Mouse (Mus musculus) testis, postnatal 14 days (tissue): ENCODE results near the gene Uqcc2.

ENCODE experiments used
- DNase-seq: peaks from one replicate; pipeline ENCODE4 v3.0.0; 2021; ENCODE audit warnings: low spot score

Uqcc2 gene

DNA sequence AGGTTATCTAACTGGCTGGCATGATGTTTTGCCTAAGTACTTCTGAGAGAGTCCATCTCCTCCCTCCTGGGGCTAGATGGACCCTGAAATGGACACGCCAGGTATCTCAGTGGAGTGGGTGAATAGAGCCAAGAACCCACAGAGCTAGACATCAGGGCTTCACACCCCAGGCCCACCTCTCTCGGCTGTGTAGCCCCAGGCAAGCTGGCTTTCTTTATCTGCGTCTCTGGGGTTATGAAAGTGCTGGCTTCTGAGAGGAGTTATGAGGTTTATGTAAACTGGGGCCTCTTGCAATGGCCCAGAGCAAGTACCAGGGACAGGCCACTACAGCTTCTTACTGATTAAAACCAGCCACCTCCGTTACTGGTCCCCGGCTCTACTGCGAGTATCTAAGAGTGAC, 21.2 kb upstream of the Uqcc2 start:
- no peak for DNase-seq

DNA sequence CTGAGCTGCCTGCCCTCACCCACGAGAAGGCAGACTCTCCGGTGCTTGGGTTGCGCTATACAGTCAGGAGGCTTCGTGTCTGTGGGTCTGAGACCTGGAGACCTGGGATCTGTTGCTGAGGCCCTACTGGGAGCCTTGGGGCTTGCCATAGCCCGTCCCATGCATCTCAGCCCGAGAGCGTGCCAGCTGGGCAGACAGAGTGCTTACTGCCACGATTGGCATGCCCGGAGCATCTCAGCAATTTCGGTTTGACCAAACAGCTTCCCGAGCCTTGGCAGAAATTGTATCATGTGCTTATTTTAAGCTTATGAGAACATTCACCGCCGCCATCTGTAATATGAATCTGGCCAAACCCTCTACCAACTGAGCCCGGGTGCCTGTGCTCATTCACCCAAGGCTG, 20.5 kb upstream of the Uqcc2 start:
- DNase-seq, result no peak

- no peak for DNase-seq
These were observed 20.1 kb upstream of the Uqcc2 start for GRCm38 (mm10) chr17:27153773-27154193.

DNA sequence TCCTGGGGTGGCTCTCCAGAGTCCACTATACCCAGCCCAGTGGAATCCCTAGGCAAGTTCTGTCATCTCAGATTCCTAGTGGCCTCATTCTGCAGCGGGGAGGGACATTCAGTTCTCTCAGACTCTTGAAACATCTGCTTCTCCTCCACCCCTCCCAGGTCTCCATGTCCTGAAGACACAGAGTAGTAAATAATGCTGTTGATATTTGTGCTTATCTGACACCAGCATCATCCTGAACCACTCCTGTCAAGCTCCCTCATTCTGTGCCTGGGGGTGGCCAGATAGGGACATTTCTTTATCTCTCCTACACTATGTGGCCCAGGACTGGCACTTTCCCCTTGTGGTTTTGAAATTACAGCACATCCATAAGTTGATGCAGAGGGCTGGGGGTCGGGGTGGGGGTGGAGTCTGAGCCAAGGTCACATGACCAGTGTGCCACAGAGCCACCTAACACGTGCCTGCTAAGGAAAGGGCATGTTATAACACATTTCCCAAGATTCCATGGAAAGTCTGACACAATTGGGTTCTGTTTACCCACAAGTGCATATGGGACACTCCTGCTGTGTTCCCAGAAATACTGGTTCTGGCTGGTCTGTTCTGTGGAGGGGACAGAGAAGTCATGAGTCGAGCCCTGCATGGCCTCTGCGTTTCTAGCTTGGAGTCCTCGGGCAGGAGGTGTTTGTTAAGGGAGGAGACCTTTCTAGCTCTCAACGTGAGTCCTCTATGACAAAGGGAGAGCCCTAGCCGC, 19.4 kb upstream of the Uqcc2 start:
- no peak for DNase-seq

- DNase-seq, result no peak
These were observed 17.7 kb upstream of the Uqcc2 start for GRCm38 (mm10) chr17:27151411-27151810.

- peak; percentile 50 for DNase-seq
These were observed 17.2 kb upstream of the Uqcc2 start for GRCm38 (mm10) chr17:27150871-27151270.

- DNase-seq, result no peak
These were observed 12.7 kb upstream of the Uqcc2 start for GRCm38 (mm10) chr17:27146323-27146923.

- no peak for DNase-seq
These were observed 10.4 kb upstream of the Uqcc2 start for GRCm38 (mm10) chr17:27144152-27144551.

- no peak for DNase-seq
These were observed 8.3 kb upstream of the Uqcc2 start for GRCm38 (mm10) chr17:27141971-27142450.

DNA sequence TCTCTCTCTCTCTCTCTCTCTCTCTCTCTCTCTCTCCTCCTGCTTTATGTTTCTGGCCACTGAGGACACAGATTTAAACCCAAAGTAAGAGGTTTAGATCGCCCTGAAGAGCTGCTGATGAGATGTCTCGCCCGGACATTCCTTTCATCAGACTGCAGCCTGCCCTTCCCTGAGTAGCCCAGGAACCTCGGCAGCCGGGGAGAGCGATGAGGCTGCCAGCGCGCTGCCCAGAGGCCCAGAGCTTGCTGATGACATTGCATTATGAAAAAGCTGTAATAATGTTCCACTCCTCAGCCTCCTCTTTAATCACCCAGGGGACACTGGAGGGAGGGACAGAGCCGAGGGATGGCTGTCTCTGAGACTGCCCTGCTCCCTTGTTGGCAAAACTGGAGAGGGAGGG, 6.5 kb upstream of the Uqcc2 start:
- DNase-seq, result no peak

- DNase-seq, result no peak
These were observed 5.6 kb upstream of the Uqcc2 start for GRCm38 (mm10) chr17:27139304-27139703.

GRCm38 (mm10) chr17:27138396-27138795, 4.7 kb upstream of the Uqcc2 start:
- no peak for DNase-seq

- DNase-seq, result no peak
These were observed 999 bp upstream of the Uqcc2 start for GRCm38 (mm10) chr17:27134715-27135114.

- no peak for DNase-seq
These were observed 471 bp upstream of the Uqcc2 start for GRCm38 (mm10) chr17:27134187-27134586.

DNA sequence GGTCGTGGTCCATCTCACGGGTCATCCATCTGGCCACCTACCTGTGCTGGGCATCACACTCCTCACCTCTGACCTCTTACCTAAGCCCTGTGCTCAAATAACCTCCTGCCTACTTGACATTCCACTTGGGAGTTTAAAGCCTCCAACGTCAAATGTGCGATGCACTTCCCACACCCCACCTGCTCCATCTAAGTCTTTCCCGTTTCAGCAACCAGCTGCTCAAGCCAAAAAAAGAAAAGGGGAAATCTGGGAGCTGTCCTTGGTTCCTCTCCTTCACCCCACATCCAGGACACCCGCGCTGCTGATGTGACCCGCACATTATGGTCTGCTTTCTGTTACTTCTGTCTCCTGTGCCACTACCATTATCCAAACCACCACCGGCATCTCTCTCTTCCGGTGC, 1.5 kb downstream of the Uqcc2 start:
- no peak for DNase-seq

GRCm38 (mm10) chr17:27131240-27131665, 2.5 kb downstream of the Uqcc2 start:
- DNase-seq, result no peak

- no peak for DNase-seq
These were observed 3.5 kb downstream of the Uqcc2 start for GRCm38 (mm10) chr17:27130246-27130645.

DNA sequence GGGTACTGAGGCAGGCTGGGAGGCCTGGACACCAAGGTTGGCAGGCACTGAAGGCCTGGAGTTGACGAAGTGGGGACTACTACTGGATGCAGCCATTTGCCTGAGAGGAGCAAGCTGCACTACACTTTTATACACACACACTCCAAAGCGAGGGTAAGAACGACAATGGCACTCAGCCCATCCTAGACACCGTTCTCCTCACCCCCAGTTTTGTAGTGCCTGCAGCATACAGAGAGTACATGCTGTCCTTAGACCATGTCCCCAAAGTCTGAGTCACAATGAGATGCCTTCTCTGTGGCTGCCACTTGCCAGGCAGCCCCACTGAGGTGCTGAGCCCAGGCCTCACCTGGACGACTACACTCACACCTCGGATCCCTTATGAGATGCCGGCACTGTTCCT, 3.9 kb downstream of the Uqcc2 start:
- no peak for DNase-seq

GRCm38 (mm10) chr17:27129291-27129690, 4.4 kb downstream of the Uqcc2 start:
- no peak for DNase-seq

GRCm38 (mm10) chr17:27128189-27128588, 5.5 kb downstream of the Uqcc2 start:
- DNase-seq, result no peak

DNA sequence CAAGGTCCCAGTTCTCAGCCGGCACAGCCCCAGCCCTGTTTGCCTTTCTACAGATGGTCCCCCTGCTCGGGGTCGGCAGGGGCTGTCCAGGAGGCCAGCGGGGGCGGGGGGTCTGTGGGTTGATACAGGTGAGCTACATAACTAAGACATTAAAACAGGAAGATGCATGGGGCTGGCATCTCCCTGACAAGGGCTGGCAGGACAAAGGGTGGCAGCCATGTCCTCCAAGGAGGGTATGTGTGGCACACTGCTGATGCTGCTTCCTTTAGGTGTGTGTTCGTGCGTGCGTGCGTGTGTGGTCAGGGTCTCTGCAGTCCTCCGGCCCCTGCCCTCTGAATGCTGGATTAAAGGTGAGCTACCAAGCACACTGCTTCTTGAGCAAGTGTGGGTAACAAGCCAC, 6.7 kb downstream of the Uqcc2 start:
- no peak for DNase-seq

DNA sequence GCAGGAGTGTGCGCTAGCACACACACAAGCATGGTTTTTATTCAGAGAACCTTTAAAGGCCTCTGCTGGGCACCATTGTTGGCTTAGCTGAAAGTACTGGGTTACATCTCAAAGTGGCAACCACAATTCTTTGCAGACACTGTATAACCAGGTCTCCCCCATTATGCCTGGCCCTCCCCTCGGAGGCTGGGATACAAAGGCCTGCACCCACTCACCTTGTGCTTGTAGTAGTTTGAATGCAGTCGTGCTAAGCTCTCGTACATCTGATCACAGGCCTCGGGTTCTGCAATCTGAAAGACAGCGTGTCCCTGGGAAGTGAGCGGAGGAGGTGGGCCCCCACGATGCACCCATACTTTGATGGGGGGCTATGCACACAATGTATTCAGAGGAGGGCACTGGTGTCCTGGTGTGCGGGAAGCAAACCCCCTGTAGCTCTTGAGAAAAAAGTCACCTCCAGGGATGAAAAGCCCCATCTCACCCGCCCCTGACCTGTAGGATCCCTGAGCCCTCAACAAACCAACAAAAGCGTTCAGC, 8.0 kb downstream of the Uqcc2 start:
- no peak for DNase-seq

GRCm38 (mm10) chr17:27125185-27125584, 8.5 kb downstream of the Uqcc2 start:
- peak; percentile 50 for DNase-seq
